Mouse (Mus musculus) monocyte, adult 5-6 weeks (primary cell): ENCODE results near the gene Slc36a2. TPM values are rescaled to one million over a fixed set of nuclear protein-coding genes. Genes with fewer than 3 reads are reported as not detected.

Experiments used
- ATAC-seq: fragments of 153-309, 156-312 bp; replicated peaks from 2 replicates; pipeline ENCODE4 v1.8.0; 2017; ENCODE audit warnings: mild to moderate bottlenecking; ENCODE audit not compliant: low TSS enrichment, insufficient number of reproducible peaks, severe bottlenecking, poor library complexity, low FRiP score
- total RNA-seq: library from RNA; stranded (forward); fragments of 200-1000, 200-491, 200-594 nt; gene quantifications from 3 replicates; pipeline ENCODE4 v1.2.3, GENCODE M21; 2017

Gene Slc36a2
- total RNA-seq, result not detected in 3 replicates

- ATAC-seq, result no peak
These were observed at the start of gene Slc36a2 for GRCm38 (mm10) chr11:55184733-55185291. Slc36a2 (minus strand) TSS chr11:55185077.

GRCm38 (mm10) chr11:55234288-55234687, 49.4 kb upstream of the Slc36a2 start:
- no peak for ATAC-seq

DNA sequence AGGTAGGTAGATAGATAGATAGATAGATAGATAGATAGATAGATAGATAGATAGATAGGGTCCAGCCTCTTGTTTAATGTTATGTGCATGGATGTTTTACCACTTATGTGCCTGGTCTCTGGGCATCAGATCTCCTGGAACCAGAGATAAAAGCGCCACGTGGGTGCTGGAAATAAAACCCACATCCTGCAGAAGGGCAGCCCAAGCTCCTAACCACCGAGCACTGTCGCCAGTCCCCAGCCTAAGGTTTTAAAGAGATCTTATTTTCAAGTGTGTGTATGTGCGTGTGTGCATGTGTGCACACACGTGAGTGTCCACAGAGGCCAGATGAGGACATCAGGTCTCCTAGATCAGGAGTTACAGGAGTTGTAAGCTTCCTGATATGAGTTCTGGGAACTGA, 46.2 kb upstream of the Slc36a2 start:
- no peak for ATAC-seq

DNA sequence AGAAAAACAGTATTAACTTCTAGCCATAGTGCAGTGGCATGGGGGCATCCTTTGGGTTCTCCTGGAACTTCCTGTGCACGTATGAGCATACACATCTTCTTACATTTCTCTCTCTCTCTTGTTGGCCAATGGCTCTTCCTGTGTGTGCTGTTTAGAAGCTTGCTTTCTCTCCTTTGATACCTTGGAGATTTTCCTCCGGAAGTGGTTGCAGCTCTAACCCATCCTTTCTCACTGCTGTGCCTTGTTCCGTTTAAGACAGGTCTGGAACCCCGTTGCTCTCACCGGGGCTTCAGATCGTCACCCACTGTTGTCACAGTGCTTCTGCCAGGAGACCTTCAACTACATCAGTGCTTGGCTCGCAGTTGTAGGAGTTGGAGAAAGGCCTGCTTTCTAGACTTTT, 36.4 kb upstream of the Slc36a2 start:
- ATAC-seq, result no peak

DNA sequence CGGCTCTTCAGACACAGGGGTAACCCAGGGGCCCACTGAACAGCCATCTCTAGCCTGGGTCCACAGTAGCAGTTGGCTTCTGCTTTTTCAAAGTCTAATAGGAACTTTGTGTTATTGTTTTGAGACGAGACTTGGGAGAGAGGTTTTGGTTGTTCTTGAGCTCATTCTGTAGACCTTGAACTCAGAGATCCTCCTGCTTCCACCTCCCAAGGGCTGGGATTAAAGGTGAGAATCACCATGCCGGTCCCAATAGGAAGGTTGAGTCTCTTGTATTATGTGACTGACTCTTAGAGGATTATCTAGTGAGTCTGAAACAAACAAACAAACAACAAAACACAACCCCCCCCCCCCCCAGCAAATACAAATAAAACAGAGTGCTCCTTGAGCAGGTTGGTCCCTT, 33.6 kb upstream of the Slc36a2 start:
- no peak for ATAC-seq

GRCm38 (mm10) chr11:55217880-55218279, 33.0 kb upstream of the Slc36a2 start:
- ATAC-seq, result no peak

DNA sequence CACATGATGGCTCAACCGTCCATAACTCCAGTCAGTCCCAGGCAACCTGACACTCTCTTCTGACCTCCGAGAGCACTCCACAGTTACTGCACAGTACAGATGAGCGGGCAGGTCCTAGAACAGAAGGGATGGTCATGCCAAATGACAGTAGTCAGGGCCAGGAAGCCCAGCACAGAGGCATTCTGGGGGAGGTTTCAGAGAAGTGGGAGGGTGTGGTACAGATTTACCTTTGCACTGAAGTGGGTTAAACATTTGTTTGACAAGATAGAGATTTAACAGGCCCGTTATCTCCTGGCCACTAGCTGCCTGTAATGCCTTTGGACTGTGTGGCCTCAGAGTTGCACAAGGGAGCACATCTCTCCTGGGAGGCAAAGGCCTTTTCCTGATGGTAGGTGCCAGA, 32.5 kb upstream of the Slc36a2 start:
- no peak for ATAC-seq

- no peak for ATAC-seq
These were observed 32.0 kb upstream of the Slc36a2 start for GRCm38 (mm10) chr11:55216830-55217229.

- no peak for ATAC-seq
These were observed 31.2 kb upstream of the Slc36a2 start for GRCm38 (mm10) chr11:55216061-55216460.

DNA sequence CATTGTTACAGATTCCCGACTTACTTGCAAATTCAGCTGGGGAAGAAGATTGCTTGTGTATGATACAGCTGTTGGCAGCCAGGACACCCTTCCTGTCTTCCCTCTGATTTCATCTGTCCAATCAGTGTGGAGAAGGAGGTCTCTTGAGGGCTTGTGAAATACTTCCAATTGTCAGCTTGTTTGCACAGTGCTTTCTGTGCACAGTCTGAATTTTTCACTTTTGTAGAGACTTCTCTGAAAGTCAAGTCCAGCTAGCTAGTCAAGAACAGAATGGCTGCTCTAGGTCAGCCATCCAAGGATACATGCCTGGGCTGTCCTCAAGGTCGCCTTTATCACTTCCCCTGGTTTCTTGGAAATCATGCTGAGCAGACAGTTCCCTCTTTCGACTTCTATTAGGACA, 30.1 kb upstream of the Slc36a2 start:
- no peak for ATAC-seq

DNA sequence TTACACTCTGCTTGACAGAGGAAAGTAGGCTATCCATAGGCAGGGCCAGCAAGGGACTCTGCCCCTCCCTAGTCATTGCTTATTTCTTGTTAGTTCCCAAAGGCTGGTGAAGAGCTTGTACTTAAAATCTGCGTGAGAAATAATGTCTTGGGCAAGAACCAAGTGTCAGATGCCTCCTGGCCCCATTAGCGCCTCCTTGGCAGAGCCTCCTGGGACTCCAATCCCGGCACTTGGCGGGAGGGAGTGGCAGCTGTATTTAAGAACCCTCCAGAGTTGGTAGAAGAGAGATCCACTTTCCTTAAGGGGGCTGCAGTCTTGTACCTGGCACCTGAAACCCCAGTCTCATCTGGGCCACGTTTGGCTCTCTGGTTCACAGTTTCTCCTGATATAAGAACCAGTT, 29.3 kb upstream of the Slc36a2 start:
- ATAC-seq, result no peak

DNA sequence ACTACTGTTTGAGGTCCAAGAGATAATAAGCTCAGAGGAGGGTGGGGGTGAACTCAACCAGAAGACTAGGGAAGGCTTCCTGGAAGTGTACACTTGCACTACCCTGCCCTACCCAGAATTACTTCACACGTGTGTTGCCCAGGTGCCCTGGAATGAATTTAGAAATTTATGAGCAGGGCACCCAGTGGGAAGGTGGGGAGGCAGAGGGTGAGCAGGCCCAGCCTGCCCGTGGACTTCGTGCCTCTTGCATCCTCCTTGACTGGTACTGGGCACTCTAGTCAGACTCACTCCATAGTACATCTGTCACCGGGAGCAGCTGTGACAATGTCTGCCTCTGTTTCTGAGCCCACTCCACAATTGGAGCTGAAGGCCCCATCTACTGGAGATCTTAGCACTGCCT, 28.6 kb upstream of the Slc36a2 start:
- ATAC-seq, result no peak

DNA sequence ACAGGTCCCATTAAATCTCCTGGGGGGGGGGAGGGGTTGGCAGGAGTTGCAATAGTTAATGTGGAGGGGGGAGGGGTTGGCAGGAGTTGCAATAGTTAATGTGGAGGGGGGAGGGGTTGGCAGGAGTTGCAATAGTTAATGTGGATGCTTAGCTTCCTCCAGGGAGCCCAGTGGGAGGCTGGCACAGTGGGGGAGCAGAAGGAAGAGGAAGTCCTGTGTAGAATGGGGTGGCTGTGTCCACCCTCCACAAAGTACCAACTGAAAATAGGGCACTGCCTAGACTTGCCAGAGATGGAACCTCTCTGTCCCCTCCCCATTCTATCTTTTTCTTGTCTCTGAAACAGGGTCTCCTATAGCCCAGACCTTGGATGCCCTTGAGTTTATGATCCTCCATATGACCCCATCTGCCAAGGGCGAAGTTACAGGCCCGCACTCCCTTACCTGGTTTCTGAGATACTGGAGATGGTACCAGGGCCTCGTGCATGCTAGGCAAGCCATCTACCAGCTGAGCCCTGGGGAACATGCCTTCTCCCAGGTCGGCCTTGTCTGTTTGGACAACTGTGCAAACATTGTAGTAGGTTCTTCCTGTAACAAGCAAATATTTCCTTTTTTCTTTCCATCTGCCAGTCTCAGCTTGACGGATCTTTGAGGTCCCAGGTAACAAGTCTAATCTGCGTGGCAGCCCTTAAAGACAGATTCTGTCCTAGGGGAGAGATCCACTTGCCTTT, 24.9 kb upstream of the Slc36a2 start:
- ATAC-seq, result peak; percentile 44; the same call in 1 of the 2 replicates

DNA sequence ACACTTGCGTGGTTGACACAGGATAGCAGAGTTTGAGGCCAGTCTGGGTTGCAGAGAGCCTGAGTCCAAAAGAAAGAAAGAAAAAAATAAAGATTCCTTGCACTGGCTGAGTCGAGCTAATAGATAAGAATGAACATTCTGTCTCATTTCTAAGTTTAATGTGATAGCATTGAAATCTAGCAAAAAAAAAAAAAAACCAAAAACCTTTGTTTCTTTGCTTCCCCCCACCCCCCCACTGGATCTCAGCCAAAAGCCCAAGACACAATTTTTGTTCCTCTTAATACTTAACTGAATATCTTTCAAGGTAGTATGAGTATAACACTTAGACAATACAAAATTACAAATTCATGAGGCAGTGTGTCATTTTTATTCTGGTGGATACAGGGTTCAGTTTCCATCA, 24.2 kb upstream of the Slc36a2 start:
- no peak for ATAC-seq

DNA sequence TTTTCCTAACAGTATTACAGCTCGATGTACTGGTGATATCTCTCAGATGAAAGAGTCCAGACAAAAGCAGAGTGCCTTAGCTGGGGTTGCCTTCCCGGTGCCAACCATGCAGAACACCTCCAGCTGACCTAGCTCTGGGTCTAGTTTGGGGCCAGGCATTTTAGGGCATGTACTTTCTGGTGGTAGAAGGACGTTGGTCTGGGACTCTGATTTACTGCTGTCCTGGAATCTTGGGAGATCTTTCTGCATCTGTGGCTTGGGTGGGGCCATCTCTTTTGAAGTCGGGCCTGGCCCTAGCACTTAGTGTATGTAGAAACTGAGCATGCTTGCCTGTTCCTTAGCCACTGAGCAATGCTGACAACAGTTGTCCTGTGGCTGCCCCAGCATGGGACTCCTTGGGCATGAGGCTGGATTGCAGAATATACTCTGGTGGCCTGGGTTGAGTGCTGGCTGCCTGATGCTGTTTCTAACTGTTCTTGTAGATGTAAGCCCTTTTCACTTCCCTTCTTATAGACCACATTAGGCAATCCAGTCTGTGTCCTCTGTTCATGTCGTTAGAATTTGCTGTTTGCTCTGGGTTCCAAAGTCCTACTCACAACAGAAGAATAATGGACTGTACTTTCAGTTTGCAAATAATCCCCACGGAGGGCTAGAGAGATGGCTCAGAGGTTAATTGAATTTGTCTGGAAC, 23.3 kb upstream of the Slc36a2 start:
- peak; percentile 58 for ATAC-seq

DNA sequence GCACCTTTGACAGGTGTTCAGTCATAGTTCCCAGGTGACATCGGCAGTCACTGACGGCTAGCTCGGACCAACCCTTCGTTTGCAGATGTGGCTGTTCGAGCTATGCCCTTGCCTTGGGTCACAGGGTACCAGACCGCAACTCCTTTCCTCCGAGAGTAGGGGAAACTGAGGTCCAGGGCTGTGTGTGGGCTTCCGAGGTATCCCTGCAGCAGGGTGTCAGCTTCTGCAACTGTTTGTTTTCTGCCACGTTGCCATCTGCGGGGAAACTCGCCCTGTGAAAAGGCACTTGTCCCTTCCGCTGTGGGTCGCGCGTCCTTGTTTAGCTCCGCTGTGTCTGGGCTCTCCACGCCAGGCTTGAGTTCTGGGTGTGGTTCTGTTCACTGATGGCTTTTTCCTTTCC, 19.7 kb upstream of the Slc36a2 start:
- 0 out of 2 replicates have a peak, but pooled peaks have one; percentile 8 for ATAC-seq

GRCm38 (mm10) chr11:55204159-55204596, 19.3 kb upstream of the Slc36a2 start, which contains the start of gene Slc36a1:
Slc36a1 (plus strand) TSS chr11:55204350.
- ATAC-seq, result peak; percentile 89

DNA sequence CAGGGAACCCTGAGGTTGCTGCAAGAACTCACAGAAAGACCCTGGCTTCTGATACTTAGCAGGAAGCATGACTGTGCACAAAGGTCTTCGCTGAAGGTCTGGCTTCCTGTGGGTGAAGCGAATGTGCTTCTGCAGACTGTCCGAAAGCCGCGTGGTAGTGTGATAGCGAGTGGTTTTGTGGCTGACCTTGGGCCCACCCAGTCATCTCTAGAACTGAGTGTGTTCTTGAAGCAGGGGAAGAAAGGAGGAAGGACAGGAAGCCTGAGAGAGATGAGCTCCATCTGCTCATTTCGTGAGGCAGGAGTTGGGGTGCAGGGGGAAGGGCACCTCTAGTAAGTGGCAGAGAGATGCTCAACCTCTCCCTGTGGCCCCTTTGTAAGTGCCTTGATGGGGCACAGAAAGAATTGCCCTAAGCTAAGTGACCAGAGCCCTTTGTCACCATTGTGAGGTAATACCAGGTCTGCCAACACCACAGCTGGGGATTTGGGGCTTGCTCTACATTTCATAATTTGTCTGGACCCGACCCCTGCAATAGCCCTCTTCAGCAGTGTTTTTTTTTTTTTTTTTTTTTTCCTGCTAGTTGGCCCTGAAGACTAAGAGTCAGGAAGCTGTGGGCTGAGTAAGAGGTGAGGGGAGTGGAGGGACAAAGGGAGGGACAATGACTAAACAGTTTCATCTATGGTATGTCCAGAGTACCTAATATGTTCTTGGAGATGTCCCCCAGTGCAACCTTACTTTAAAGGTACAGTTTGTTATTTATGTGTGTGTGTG, 13.0 kb upstream of the Slc36a2 start:
- ATAC-seq, result peak; percentile 76

DNA sequence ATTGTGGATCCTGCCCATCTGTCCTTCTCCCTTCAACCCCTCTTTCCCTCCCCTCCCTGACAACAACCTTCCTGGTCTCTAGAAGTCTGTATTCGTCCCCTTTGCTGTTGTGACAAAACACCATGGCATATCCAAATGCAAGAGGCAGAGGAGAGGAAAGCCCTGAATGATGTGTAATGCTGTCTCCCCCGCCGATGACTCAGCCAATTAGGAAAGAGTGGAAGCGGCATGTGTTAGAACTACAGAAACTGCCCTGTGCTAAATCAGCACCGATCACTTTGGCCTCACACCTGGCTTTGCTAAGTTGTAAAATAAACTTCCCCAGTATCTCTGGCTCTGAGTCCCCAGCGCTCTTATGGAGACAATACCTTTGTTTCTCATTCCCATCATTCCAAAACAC, 12.2 kb upstream of the Slc36a2 start:
- ATAC-seq, result no peak
